Mouse (Mus musculus) mature B cell (primary cell): ENCODE results near the gene Timm17a.

Experiments used
- in situ Hi-C: fragments of 300-500 bp; cut with MboI; formaldehyde crosslinking; loops from 2 replicates; pipeline ENCODE4 v1.14.3; 2019

The Timm17a gene

GRCm38 (mm10) chr1:135280646-135281045 is 32.9 kb downstream of the Timm17a start:
- in situ Hi-C loops, result no loop called here

- in situ Hi-C loops, result no loop called here
Observed at GRCm38 (mm10) chr1:135271371-135271770, 42.2 kb downstream of the Timm17a start.

DNA sequence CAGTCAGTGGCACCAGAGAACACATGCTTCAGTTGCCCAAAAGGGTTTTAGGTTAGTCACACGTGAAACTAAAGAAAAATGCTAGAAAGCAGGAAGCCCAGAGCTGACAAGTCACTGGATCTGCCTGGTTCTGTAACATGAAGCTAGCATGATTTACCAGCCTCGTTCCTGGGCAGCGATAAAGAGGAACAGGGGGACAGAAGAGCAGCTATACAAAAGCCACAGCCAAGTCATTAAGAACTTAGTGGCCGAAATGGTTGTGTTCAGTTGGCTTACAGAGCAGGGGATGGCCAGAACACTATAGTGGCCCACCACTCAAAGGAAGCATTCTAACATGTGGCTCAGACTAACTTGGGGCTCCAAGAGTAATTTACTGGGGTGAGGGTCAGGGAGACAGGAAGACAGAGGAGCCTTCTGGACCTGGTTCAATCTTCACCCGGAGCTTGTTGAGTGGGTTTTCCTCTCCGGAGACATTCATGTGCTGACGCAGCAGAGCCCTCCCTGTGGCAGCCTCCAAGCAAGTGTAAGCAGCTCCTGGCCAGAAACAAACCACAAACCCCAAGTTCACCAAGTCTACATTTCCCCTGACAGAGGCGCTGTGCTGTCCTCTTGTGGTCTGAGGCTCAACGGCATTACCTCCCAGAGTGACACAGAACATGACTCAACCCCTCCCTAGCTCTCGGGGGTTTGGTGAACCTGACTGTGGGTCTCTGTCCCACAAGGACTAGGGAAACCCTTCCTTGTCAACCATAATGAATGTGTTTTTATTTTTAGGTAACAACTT is 45.7 kb downstream of the Timm17a start:
- in situ Hi-C loops, result no loop called here

DNA sequence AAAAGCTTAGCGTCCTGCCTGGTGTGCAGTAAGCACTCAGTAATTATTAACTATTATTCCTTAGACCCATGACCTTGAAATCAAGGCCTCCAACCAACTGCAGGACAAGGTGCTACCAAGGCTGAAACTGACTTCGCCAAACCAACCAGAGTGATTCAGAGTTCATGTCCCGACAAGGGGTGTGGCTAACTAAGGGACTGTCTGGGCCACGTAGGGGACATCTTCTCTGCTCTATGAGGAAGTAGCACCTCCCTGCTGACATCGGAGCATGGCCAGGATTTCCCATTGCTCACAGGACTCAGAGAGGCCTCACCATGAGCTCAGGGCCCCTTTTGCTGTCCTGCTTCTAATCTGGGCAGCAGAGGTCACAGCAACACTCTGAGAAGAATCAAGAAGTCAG is 47.7 kb downstream of the Timm17a start:
- in situ Hi-C loops, result no loop called here

DNA sequence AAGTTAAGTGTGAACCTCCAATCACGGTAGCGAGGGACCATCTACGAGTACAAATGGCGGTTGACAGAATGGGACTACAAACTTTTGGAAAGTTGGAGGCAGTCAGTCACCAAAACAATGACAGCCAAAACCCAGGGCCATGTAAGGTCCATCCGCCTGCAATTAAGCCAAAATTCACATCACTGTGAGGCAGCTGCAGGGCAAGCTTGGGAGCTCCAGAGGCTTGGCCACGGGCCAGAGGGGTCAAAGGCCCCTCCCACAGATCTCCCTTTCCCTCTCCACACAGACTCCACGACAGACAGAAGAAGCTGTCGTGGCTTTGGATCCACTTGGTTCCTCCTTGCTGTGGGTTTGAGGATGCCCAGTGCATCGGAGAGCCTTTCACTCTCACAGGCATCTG is 50.3 kb downstream of the Timm17a start:
- in situ Hi-C loops, result no loop called here

GRCm38 (mm10) chr1:135262329-135262728 is 51.2 kb downstream of the Timm17a start:
- in situ Hi-C loops, result no loop called here

DNA sequence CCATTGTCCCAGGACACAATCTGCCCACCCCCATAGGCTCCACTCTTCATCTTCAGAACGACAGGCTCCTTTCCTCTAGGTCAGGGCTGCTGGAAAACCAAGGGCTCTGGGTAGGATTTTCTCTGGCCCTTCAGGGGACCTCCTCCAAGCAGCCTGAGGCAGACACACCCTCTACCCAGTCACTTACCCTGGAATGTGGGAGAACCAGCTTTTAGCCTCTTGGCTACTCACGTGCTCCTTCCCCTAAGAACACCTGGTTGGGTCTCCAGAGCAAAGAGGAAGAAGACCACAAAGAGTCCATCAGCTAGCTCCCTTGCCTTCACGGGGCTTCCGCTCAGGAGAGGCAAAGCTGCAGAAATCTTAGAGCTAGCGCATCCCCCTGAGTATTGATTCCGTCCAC is 52.6 kb downstream of the Timm17a start:
- in situ Hi-C loops, result no loop called here

DNA sequence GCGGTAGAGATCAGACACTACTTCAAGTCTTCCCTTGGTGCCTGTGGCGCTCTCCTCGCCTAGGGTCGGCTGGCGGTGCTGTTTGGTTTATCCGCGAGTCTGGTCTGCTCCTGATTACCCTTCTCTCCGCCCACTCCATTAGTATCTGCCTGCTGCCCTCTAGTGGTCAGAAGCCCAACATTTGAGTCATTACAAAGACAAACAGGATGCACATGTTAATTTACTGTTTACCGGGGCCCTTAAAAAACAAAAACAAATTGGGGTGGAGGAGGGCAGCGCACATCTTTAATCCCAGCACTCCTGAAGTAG is 54.5 kb downstream of the Timm17a start:
- in situ Hi-C loops, result no loop called here

GRCm38 (mm10) chr1:135258380-135259127 is 55.0 kb downstream of the Timm17a start, which contains the start of gene Elf3:
Gene Elf3 (minus strand): TSS chr1:135258568.
- in situ Hi-C loops, result no loop called here

DNA sequence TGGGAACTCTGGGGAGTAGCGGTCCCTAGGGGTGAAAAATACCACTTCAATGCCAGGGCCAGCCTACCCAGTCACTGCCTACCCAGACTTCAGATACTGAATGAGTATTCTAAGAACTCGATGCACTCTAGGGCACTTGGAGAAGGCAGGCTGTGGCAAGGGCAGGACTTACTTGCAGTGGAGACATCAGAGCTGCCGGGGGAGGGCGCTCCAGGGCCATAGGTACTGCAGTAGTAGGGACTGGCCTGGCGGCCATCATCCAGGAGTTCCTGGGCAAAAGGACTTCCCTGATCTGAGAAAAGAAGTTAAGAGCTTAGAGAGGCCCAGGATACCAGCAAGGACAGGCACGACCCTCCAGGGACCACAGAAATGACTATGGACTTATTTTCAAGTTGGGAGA is 57.3 kb downstream of the Timm17a start:
- in situ Hi-C loops, result no loop called here

GRCm38 (mm10) chr1:135252854-135253253 is 60.7 kb downstream of the Timm17a start:
- in situ Hi-C loops, result no loop called here

DNA sequence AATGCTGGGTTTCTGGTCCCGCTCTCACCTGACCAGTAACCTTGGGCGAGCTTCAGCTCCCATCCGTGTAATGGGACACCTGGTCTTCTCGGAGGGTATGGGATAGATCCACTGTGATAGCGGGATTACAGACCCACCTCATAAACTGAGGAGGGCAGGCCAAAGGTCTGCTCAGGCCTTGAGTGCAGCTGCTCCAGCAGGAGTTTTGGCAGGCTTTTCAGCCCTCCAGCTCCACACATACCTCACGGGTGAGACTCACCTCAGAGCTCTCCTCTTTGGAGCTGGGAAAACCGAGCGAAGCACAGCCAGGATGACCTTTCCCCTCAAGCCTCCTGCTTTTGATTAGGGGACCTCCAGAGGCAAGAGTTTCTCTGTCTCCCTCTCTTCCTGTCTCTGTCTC is 62.2 kb downstream of the Timm17a start:
- in situ Hi-C loops, result no loop called here

DNA sequence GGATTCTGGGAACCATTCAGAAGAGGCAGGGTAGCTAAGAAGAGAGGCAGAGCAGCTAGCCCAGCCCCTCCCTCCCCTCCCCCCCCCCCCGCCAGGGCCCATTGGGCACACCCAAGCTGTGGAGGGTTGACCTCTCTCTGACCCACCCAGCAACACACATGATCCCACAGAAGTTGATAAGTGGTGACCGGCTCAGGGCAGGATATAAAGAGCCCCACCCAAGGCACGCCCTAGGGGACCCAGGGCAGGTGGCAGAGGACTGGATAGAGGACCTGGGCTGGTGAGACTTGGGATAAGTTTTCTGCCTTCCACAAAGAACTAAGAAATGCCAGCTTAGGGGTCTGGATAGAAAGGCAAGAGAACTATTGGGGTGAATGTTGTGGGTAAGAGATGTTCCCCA is 62.9 kb downstream of the Timm17a start:
- in situ Hi-C loops, result no loop called here

DNA sequence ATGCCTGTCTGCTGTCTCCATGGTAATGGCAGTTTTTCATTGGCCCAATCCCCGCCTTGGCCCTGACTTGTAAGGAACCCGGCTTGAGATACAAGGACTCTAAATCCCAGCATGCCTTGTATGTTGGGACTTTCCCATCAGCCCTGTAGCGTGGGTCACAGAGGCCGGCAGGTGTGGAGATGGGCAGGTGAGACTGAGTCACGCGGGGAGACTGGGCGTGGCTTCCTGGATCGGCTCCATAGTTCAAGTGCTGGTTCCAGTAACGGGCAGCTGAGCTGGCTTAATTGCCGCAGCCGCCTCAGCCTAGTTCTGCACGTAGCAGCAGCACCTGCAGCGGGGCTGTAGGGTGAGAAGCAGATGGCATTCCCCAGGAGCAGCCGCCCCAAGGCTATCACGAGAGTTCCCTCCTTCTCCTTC is 65.1 kb downstream of the Timm17a start:
- in situ Hi-C loops, result no loop called here
